Mouse (Mus musculus): ENCODE measurements around the gene Atp13a2.

DNA sequence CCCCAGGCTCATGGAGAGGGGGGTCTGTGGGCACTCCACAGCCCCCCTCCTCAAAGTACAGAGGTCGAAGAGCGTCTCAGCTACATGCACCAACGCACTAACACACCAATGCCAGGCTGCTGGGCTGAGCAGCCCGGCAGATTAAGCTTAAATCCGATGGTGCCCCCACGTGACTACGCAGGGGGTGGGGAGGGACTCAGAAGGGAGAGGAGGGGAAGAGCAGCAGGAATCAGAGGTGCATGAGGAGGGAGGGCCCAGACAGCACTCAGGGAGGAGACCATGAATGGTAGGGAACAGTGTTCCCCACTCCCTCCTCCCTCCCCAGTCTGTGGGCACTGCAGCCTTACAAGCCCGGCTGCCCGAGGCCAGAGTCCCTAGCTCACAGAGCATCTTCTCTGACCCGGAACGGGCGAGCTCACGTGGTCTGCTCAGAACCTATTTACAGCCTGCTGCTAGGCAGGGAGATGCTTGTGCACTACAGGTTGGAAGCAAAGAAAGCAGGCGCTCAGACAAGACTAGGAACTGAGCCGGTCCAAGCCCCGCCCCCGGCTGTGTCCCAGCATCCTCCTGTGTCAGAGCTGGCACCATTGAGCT lies 67.0 kb downstream of the Atp13a2 start:
- TF ChIP-seq E2F4 (IDR thresholded peaks at IDR 0.05; ENCODE audit: borderline replicate concordance, low read depth, low read length) = no peak
- TF ChIP-seq SIN3A (IDR thresholded peaks at IDR 0.05; ENCODE audit: low read length) = no peak
- TF ChIP-seq MYC (IDR thresholded peaks at IDR 0.05; ENCODE audit: low read depth, low read length) = no peak
- no peak for TF ChIP-seq POLR2A (IDR thresholded peaks at IDR 0.05; ENCODE audit: control insufficient read depth in 1 of 2, insufficient read depth in 1 of 2, low read depth in 1 of 2, low read length in 2 of 2, poor library complexity in 1 of 2)
- TF ChIP-seq CTCF (IDR thresholded peaks at IDR 0.05 in 2 of 3, conservative IDR thresholded peaks at IDR 0.05 in 1 of 3; ENCODE audit: control insufficient read depth in 1 of 3, insufficient read depth in 1 of 3, low read depth in 2 of 3, low read length in 3 of 3, poor library complexity in 1 of 3, severe bottlenecking in 1 of 3) = no peak
- TF ChIP-seq POLR2AphosphoS2 (IDR thresholded peaks at IDR 0.05; ENCODE audit: low read length) = no peak
- TF ChIP-seq ZNF384 (IDR thresholded peaks at IDR 0.05; ENCODE audit: low read depth, low read length) = no peak

All from MEL (cell line).